Comparison of ENCODE assay signal across 7 mouse cellular contexts in genomic region chr7:143756125-143757026, GRCm38 (mm10). TPM values are rescaled to one million over a fixed set of nuclear protein-coding genes. Genes with fewer than 3 reads are reported as not detected.
DNase-seq lines count a peak whose midpoint lies in the region; ATAC-seq and TF ChIP-seq lines count a peak whose summit lies in the region.

TSS of gene Osbpl5 (minus strand) at chr7:143756985.

- H3K9me3 ChIP-seq in embryonic facial prominence, embryonic 15.5 days (replicated peaks): no peaks in the 10 kb centered on the region

- 25% methylated on average over 22 of the region's 22 CpGs for WGBS in embryonic facial prominence, embryonic 15.5 days

- peak within 1 kb of the TSS; percentile 88 for H3K4me2 ChIP-seq in embryonic facial prominence, embryonic 15.5 days (replicated peaks)

- H3K4me1 ChIP-seq in embryonic facial prominence, embryonic 15.5 days: peaks cover 16% of the 10 kb centered on the region

- 0 out of 2 replicates have a peak within 1 kb of the TSS, but pooled peaks have one; percentile 15 for H3K9ac ChIP-seq in embryonic facial prominence, embryonic 15.5 days

- 0 out of 2 replicates have a peak, but pooled peaks have one; percentile 5 for ATAC-seq in embryonic facial prominence, embryonic 15.5 days (ENCODE audit: insufficient number of reproducible peaks, low FRiP score, low TSS enrichment, low read depth)
- no peak for ATAC-seq in erythroid progenitor cell, adult 5-6 weeks (replicated peaks; ENCODE audit: low FRiP score, poor library complexity, severe bottlenecking)

- H3K79me3 ChIP-seq in C2C12 (ENCODE audit: low read depth): no peaks in the 10 kb centered on the region

- H3K36me3 ChIP-seq in C2C12 (ENCODE audit: control insufficient read depth, insufficient read depth): no peaks in the 10 kb centered on the region
- no peaks in the 10 kb centered on the region for H3K36me3 ChIP-seq in embryonic facial prominence, embryonic 15.5 days

- peak within 1 kb of the TSS; percentile 15 for H3K4me3 ChIP-seq in C2C12 (ENCODE audit: insufficient read depth, poor library complexity, severe bottlenecking)
- H3K4me3 ChIP-seq in embryonic facial prominence, embryonic 15.5 days (replicated peaks): peak within 1 kb of the TSS; percentile 44

- peak within 1 kb of the TSS; percentile 63 for H3ac ChIP-seq in C2C12 (ENCODE audit: control insufficient read depth, insufficient read length, low read depth)

- H3K27ac ChIP-seq in embryonic facial prominence, embryonic 15.5 days (replicated peaks): no peak within 1 kb of the TSS

- intact Hi-C loops in heart, postnatal 14 days (cut with DNase I): no loop called here
- intact Hi-C loops in left cerebral cortex, postnatal 4 days (cut with DNase I): no loop called here

- DNase-seq in CD4-positive, CD25-positive, alpha-beta regulatory T cell, adult 2 months (ENCODE audit: low read depth, low spot score): peak; percentile 44
- no peak for DNase-seq in heart, postnatal 14 days
- no peak for DNase-seq in left cerebral cortex, postnatal 4 days
- peak; percentile 52 to 67 for DNase-seq in right cerebral cortex, postnatal 36 days (ENCODE audit: low spot score in 2 of 2)

- no peak for TF ChIP-seq CTCF in C2C12 (IDR thresholded peaks at IDR 0.05; ENCODE audit: control insufficient read depth, insufficient read depth, insufficient read length)

- H3K79me2 ChIP-seq in C2C12 (ENCODE audit: control insufficient read depth, insufficient read depth): no peaks in the 10 kb centered on the region

- H3K27me3 ChIP-seq in C2C12 (ENCODE audit: control insufficient read depth, insufficient read depth, insufficient read length): peaks cover 3% of the 10 kb centered on the region
- H3K27me3 ChIP-seq in embryonic facial prominence, embryonic 15.5 days: peaks cover 4% of the 10 kb centered on the region

TF ChIP-seq in C2C12, 6 proteins besides CTCF, POLR2A, EP300 and RAD21:
- no peak for TF ChIP-seq CEBPB (IDR thresholded peaks at IDR 0.05; ENCODE audit: low read depth)
- no peak for TF ChIP-seq FOSL1 (IDR thresholded peaks at IDR 0.05; ENCODE audit: insufficient read depth, low read length, poor library complexity, severe bottlenecking)
- no peak for TF ChIP-seq USF1 (IDR thresholded peaks at IDR 0.05; ENCODE audit: low read depth)
- TF ChIP-seq MYOG (IDR thresholded peaks at IDR 0.05; ENCODE audit: control insufficient read depth, extremely low read depth, insufficient read length): no peak
- no peak for TF ChIP-seq MAX (IDR thresholded peaks at IDR 0.05)
- no peak for TF ChIP-seq MYOD1 (IDR thresholded peaks at IDR 0.05; ENCODE audit: control insufficient read depth, insufficient read length, low read depth)
TF ChIP-seq in C2C12: peak in this region for 0.

RNA-seq across cellular contexts. Expression of gene Osbpl5, which starts in this region (rescaled TPM):
- 41.1 TPM for polyA plus RNA-seq in C2C12 (2012; fragmentation: generic; extraction: Trizol)
- 61.5 and 65.2 TPM in 2 replicates for polyA plus RNA-seq in embryonic facial prominence, embryonic 15.5 days (2015; fragmentation: Nextera tagmentation; extraction: Ambion mirVana)
- total RNA-seq in heart, postnatal 14 days (2021): 10 to 100 TPM; 18.5 to 21.9 TPM
- total RNA-seq in left cerebral cortex, postnatal 4 days (2021): 10 to 100 TPM; 67.5 to 84.1 TPM
- total RNA-seq in erythroid progenitor cell, adult 5-6 weeks (2015; ENCODE audit: low replicate concordance): 2.1 TPM in 1 of 2 replicates, not detected in the other
- total RNA-seq in erythroid progenitor cell, adult 5-6 weeks (2017; ENCODE audit: low replicate concordance): 0.68 and 2.1 TPM in 2 replicates

Comparison
In these comparisons a context has a peak if more than half of its experiments do, and no peak if none do; other contexts are left out.
1. RNA of gene Osbpl5 (total RNA-seq): 67.5 to 84.1 TPM in left cerebral cortex, postnatal 4 days and 18.5 to 21.9 TPM in heart, postnatal 14 days; 0.68 to 2.1 TPM in erythroid progenitor cell, adult 5-6 weeks; every median in the first group is over 4 times any median in the second.
2. DNase-seq: peak in CD4-positive, CD25-positive, alpha-beta regulatory T cell, adult 2 months (single experiment) and right cerebral cortex, postnatal 36 days (2 of 2); none in heart, postnatal 14 days (0 of 2) and left cerebral cortex, postnatal 4 days (single experiment).